23 mouse cellular contexts compared by ENCODE assay signal in genomic region chr11:100277726-100278480, GRCm38 (mm10). TPM values are rescaled to one million over a fixed set of nuclear protein-coding genes. Genes with fewer than 3 reads are reported as not detected.
"Had no signal": no experiment of that assay in that cellular context is flagged by ENCODE, and none has a peak within 500 bp of the region (broad histone marks: within the 10 kb centered on the region; RNA-seq: fewer than 3 reads in every experiment).

No protein-coding gene starts in this region.

- H3K4me1 ChIP-seq: limb, embryonic 13.5 days; liver, embryonic 15.5 days had no signal

- DNase-seq: kidney, postnatal 36 days; layer of hippocampus, adult 9-11 months; left cerebral cortex, postnatal 4 days; lung, adult 2 months; lung, postnatal 10 days; lung, postnatal 4 days; midbrain, embryonic 14.5 days; right cerebral cortex, adult 18-20 months; right cerebral cortex, postnatal 25 days; thymus, adult 18-20 months; thymus, postnatal 14 days had no signal

- H3K4me3 ChIP-seq: limb, embryonic 13.5 days; liver, embryonic 15.5 days; midbrain, embryonic 10.5 days; myocyte; neural tube, embryonic 15.5 days had no signal

- H3K27ac ChIP-seq: kidney, postnatal 0 days; limb, embryonic 13.5 days; liver, embryonic 15.5 days; midbrain, embryonic 10.5 days; neural tube, embryonic 15.5 days had no signal

- H3K36me3 ChIP-seq: limb, embryonic 13.5 days; liver, embryonic 15.5 days; midbrain, embryonic 10.5 days; neural tube, embryonic 15.5 days had no signal

- H3K9ac ChIP-seq: limb, embryonic 13.5 days; liver, embryonic 15.5 days; neural tube, embryonic 15.5 days had no signal

- H3K9me3 ChIP-seq: limb, embryonic 13.5 days; liver, embryonic 15.5 days; midbrain, embryonic 10.5 days; neural tube, embryonic 15.5 days had no signal

- H3K27me3 ChIP-seq: limb, embryonic 13.5 days; neural tube, embryonic 15.5 days had no signal

RNA-seq across cellular contexts. Expression of gene Krt42, which starts 8.2 kb away (rescaled TPM):
- total RNA-seq: layer of hippocampus, adult 18-20 months; left cerebral cortex, postnatal 10 days; left cerebral cortex, postnatal 4 days; megakaryocyte, adult 5-6 weeks had no signal
- polyA plus RNA-seq: kidney, postnatal 0 days; limb, embryonic 13.5 days; liver, embryonic 11.5 days; liver, embryonic 15.5 days; lung, adult 2 months; midbrain, embryonic 10.5 days; midbrain, embryonic 14.5 days; myocyte; neural tube, embryonic 11.5 days; neural tube, embryonic 15.5 days; small intestine, adult 2 months had no signal

RNA-seq across cellular contexts. Expression of gene Krt17, which starts 17.1 kb away (rescaled TPM):
- total RNA-seq: layer of hippocampus, adult 18-20 months; left cerebral cortex, postnatal 10 days; left cerebral cortex, postnatal 4 days; megakaryocyte, adult 5-6 weeks had no signal
- polyA plus RNA-seq: midbrain, embryonic 14.5 days; myocyte had no signal

RNA-seq across cellular contexts. Expression of gene Krt16, which starts 29.2 kb away (rescaled TPM):
- total RNA-seq: layer of hippocampus, adult 18-20 months; left cerebral cortex, postnatal 10 days; left cerebral cortex, postnatal 4 days; megakaryocyte, adult 5-6 weeks had no signal
- polyA plus RNA-seq: kidney, postnatal 0 days; liver, embryonic 11.5 days; liver, embryonic 15.5 days; midbrain, embryonic 10.5 days; midbrain, embryonic 14.5 days; neural tube, embryonic 11.5 days; neural tube, embryonic 15.5 days; small intestine, adult 2 months had no signal

RNA-seq across cellular contexts. Expression of gene Gast, which starts 56.3 kb away (rescaled TPM):
- total RNA-seq: layer of hippocampus, adult 18-20 months; left cerebral cortex, postnatal 10 days; left cerebral cortex, postnatal 4 days; megakaryocyte, adult 5-6 weeks had no signal
- polyA plus RNA-seq: kidney, postnatal 0 days; limb, embryonic 13.5 days; liver, embryonic 11.5 days; liver, embryonic 15.5 days; lung, adult 2 months; midbrain, embryonic 10.5 days; myocyte; neural tube, embryonic 11.5 days; neural tube, embryonic 15.5 days had no signal
